In the genomic region with DNA sequence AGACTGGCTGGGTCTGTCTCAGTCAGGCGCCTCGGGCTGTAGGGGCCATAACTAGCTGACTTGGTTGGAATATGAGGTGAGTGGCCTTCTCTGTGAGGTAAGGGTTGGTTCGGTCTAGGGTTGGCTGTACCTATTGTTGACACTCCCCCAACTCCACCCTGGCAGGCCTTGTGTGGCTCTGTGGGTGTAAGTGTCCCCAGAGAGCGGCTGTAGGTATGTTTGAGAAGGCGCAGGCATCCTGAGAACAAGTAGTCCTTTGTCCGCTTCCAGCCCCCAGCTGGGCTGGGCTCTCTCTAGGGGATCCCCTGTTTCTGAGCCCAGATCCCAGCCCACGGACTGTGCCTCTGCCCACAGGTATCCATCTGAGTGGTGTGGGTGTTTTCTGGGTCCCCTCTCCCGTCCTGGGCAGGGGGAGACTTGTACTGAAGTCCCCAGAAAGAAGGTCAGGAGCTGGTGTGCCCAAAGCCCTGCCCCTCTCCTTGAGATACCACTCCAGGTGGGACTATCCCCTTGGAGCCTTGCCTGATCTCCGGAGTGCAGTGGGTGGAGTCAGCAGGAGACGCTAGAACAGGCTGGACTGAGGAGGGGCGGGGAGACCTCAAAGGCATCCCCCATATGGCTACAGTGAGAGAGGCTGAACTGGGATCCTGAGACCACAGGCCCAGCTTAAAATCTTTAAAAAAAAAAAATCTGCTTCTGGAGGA, we compare ENCODE assay signal across 9 mouse cellular contexts. TPM values are rescaled to one million over a fixed set of nuclear protein-coding genes. Genes with fewer than 3 reads are reported as not detected.
DNase-seq lines count a peak whose midpoint lies in the region; ATAC-seq lines count a peak whose summit lies in the region.
"Had no signal": no experiment of that assay in that cellular context is flagged by ENCODE, and none has a peak within 500 bp of the region (broad histone marks: within the 10 kb centered on the region; RNA-seq: fewer than 3 reads in every experiment).

No protein-coding gene starts in this region.

- H3K9ac ChIP-seq in hindbrain, embryonic 13.5 days, result peak overlapping the region; percentile 39

- no peaks in the 10 kb centered on the region for H3K27me3 ChIP-seq in heart, embryonic 10.5 days (ENCODE audit: insufficient read depth, poor library complexity, severe bottlenecking)
- H3K27me3 ChIP-seq in hindbrain, embryonic 13.5 days, result no peaks in the 10 kb centered on the region
- peaks cover 21% of the 10 kb centered on the region for H3K27me3 ChIP-seq in midbrain, embryonic 10.5 days (ENCODE audit: low read depth, poor library complexity, severe bottlenecking)

- ATAC-seq in hindbrain, embryonic 13.5 days (ENCODE audit: low FRiP score), result no peak

- peaks cover 100% of the 10 kb centered on the region for H3K4me1 ChIP-seq in heart, embryonic 10.5 days
- H3K4me1 ChIP-seq in hindbrain, embryonic 13.5 days (replicated peaks), result peaks cover 100% of the 10 kb centered on the region
- H3K4me1 ChIP-seq in midbrain, embryonic 10.5 days, result peaks cover 100% of the 10 kb centered on the region

- peak overlapping the region; percentile 6; the same call in 1 of the 2 replicates for H3K4me2 ChIP-seq in hindbrain, embryonic 13.5 days

- H3K27ac ChIP-seq in heart, embryonic 10.5 days, result peak overlapping the region; percentile 96
- peak overlapping the region; percentile 92 for H3K27ac ChIP-seq in hindbrain, embryonic 13.5 days
- peak overlapping the region; percentile 88 for H3K27ac ChIP-seq in midbrain, embryonic 10.5 days (replicated peaks)

- H3K36me3 ChIP-seq in heart, embryonic 10.5 days, result no peaks in the 10 kb centered on the region
- H3K36me3 ChIP-seq in hindbrain, embryonic 13.5 days, result no peaks in the 10 kb centered on the region
- no peaks in the 10 kb centered on the region for H3K36me3 ChIP-seq in midbrain, embryonic 10.5 days

- H3K9me3 ChIP-seq in heart, embryonic 10.5 days, result no peaks in the 10 kb centered on the region
- H3K9me3 ChIP-seq in hindbrain, embryonic 13.5 days, result no peaks in the 10 kb centered on the region
- H3K9me3 ChIP-seq in midbrain, embryonic 10.5 days (replicated peaks), result no peaks in the 10 kb centered on the region

- WGBS in heart, embryonic 10.5 days, result 36% methylated on average over 11 of the region's 11 CpGs
- 30% methylated on average over 11 of the region's 11 CpGs for WGBS in hindbrain, embryonic 13.5 days
- WGBS in midbrain, embryonic 10.5 days, result 25% methylated on average over 11 of the region's 11 CpGs

- DNase-seq in heart, embryonic 10.5 days (ENCODE audit: low spot score), result no peak
- DNase-seq in heart, adult 11 months, result no peak
- DNase-seq in MN1 (ENCODE audit: low spot score), result peak; percentile 61
- DNase-seq in midbrain, embryonic 10.5 days (ENCODE audit: low spot score), result no peak
- no peak for DNase-seq in B cell, adult 2 months
- DNase-seq in urinary bladder, adult 2 months (ENCODE audit: low spot score), result no peak
- no peak for DNase-seq in c-Kit-positive CD71-positive TER-119-positive erythroid progenitor cells, embryonic 14.5 days (ENCODE audit: low spot score)
- DNase-seq: gastrocnemius, postnatal 10 days had no signal

- peak overlapping the region; percentile 19; the same call in 1 of the 2 replicates for H3K4me3 ChIP-seq in heart, embryonic 10.5 days
- no peak overlapping the region for H3K4me3 ChIP-seq in hindbrain, embryonic 13.5 days
- no peak overlapping the region for H3K4me3 ChIP-seq in midbrain, embryonic 10.5 days

RNA-seq across cellular contexts. Expression of gene Ahdc1, which starts 34.9 kb away (rescaled TPM):
- 8.4 and 12.2 TPM in 2 replicates for polyA plus RNA-seq in heart, embryonic 10.5 days (2016; fragmentation: Nextera tagmentation; extraction: Ambion mirVana)
- 11.0 and 12.5 TPM in 2 replicates for polyA plus RNA-seq in hindbrain, embryonic 13.5 days (2015; fragmentation: Nextera tagmentation; extraction: Ambion mirVana)
- 5.7 and 5.8 TPM in 2 replicates for polyA plus RNA-seq in midbrain, embryonic 10.5 days (2016; fragmentation: Nextera tagmentation; extraction: Ambion mirVana)
- 5.3 and 13.3 TPM in 2 replicates for polyA plus RNA-seq in urinary bladder, adult 2 months (2012; rRNA removed)
